9 mouse cellular contexts compared by ENCODE assay signal in the genomic region with DNA sequence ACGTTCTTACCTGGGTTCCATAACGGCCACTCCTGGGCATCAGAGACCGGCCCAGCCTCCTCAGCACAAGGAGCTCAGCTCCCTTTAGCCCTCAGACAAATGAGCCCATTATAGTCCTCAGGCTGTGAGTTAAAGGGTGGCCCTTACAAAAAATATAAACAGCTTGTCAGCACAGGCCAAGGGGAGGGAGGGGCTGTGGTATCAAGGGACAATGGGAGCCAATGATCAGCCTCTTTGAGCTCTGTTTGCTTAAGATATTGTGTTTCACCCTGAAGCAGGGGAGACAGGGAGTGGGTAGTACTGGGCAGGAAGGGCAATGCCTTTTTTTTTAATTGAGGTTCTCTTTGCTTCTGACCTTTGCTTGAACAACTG. TPM values are rescaled to one million over a fixed set of nuclear protein-coding genes. Genes with fewer than 3 reads are reported as not detected.
DNase-seq lines count a peak whose midpoint lies in the region; ATAC-seq lines count a peak whose summit lies in the region.
"Had no signal": no experiment of that assay in that cellular context is flagged by ENCODE, and none has a peak within 500 bp of the region (broad histone marks: within the 10 kb centered on the region; RNA-seq: fewer than 3 reads in every experiment).

No protein-coding gene starts in this region.

- 20% methylated on average over 3 of the region's 3 CpGs for WGBS in heart, embryonic 12.5 days
- WGBS in embryonic facial prominence, embryonic 12.5 days: 1% methylated on average over 3 of the region's 3 CpGs
- WGBS in limb, embryonic 10.5 days: 12% methylated on average over 3 of the region's 3 CpGs
- 5% methylated on average over 3 of the region's 3 CpGs for WGBS in midbrain, embryonic 15.5 days

- H3K4me1 ChIP-seq in heart, embryonic 12.5 days (replicated peaks): peaks cover 28% of the 10 kb centered on the region
- peaks cover 20% of the 10 kb centered on the region for H3K4me1 ChIP-seq in embryonic facial prominence, embryonic 12.5 days
- H3K4me1 ChIP-seq in limb, embryonic 10.5 days: peaks cover 44% of the 10 kb centered on the region
- peaks cover 16% of the 10 kb centered on the region for H3K4me1 ChIP-seq in midbrain, embryonic 15.5 days

- no peak for DNase-seq in heart, adult 9 months (ENCODE audit: low spot score in 2 of 2)
- no peak for DNase-seq in limb, embryonic 10.5 days (ENCODE audit: low spot score)
- no peak for DNase-seq in urinary bladder, postnatal 36 days (ENCODE audit: low spot score in 2 of 2)
- no peak for DNase-seq in left cerebral cortex, adult 18-20 months (ENCODE audit: low spot score in 2 of 2)
- DNase-seq in right cerebral cortex, postnatal 36 days (ENCODE audit: low spot score in 2 of 2): no peak
- DNase-seq: cerebellum, postnatal 25 days had no signal

- H3K36me3 ChIP-seq in heart, embryonic 12.5 days: no peaks in the 10 kb centered on the region
- H3K36me3 ChIP-seq in embryonic facial prominence, embryonic 12.5 days: no peaks in the 10 kb centered on the region
- no peaks in the 10 kb centered on the region for H3K36me3 ChIP-seq in limb, embryonic 10.5 days
- H3K36me3 ChIP-seq in midbrain, embryonic 15.5 days (replicated peaks): no peaks in the 10 kb centered on the region

- peak overlapping the region; percentile 54 for H3K4me2 ChIP-seq in heart, embryonic 12.5 days
- H3K4me2 ChIP-seq in embryonic facial prominence, embryonic 12.5 days (replicated peaks): peak overlapping the region; percentile 44
- H3K4me2 ChIP-seq in midbrain, embryonic 15.5 days: peak overlapping the region; percentile 19

- no peaks in the 10 kb centered on the region for H3K9me3 ChIP-seq in heart, embryonic 12.5 days (replicated peaks)
- H3K9me3 ChIP-seq in embryonic facial prominence, embryonic 12.5 days: no peaks in the 10 kb centered on the region
- no peaks in the 10 kb centered on the region for H3K9me3 ChIP-seq in limb, embryonic 10.5 days (replicated peaks)
- H3K9me3 ChIP-seq in midbrain, embryonic 15.5 days: no peaks in the 10 kb centered on the region

- no peak overlapping the region; the same call in 1 of the 2 replicates for H3K4me3 ChIP-seq in heart, embryonic 12.5 days
- H3K4me3 ChIP-seq in embryonic facial prominence, embryonic 12.5 days: 0 out of 2 replicates have a peak overlapping the region, but pooled peaks have one; percentile 10
- peak overlapping the region; percentile 40 for H3K4me3 ChIP-seq in limb, embryonic 10.5 days
- no peak overlapping the region for H3K4me3 ChIP-seq in midbrain, embryonic 15.5 days

- peak; percentile 48; the same call in 1 of the 2 replicates for ATAC-seq in heart, embryonic 12.5 days (ENCODE audit: insufficient number of reproducible peaks, low FRiP score)
- ATAC-seq in embryonic facial prominence, embryonic 12.5 days (ENCODE audit: insufficient number of reproducible peaks, insufficient read depth, low FRiP score, low TSS enrichment): 0 out of 2 replicates have a peak, but pooled peaks have one; percentile 36
- ATAC-seq in midbrain, embryonic 15.5 days (replicated peaks): peak; percentile 9; the same call in 1 of the 2 replicates

- H3K27me3 ChIP-seq in heart, embryonic 12.5 days (replicated peaks): peaks cover 21% of the 10 kb centered on the region
- 0 out of 2 replicates have a peak, but pooled peaks cover 4% of the 10 kb centered on the region for H3K27me3 ChIP-seq in embryonic facial prominence, embryonic 12.5 days
- H3K27me3 ChIP-seq in limb, embryonic 10.5 days (ENCODE audit: low read depth, poor library complexity, severe bottlenecking): peaks cover 74% of the 10 kb centered on the region
- no peaks in the 10 kb centered on the region for H3K27me3 ChIP-seq in midbrain, embryonic 15.5 days (replicated peaks)

- no peak overlapping the region for H3K9ac ChIP-seq in heart, embryonic 12.5 days
- H3K9ac ChIP-seq in embryonic facial prominence, embryonic 12.5 days: no peak overlapping the region
- H3K9ac ChIP-seq in midbrain, embryonic 15.5 days: no peak overlapping the region

- no peak overlapping the region for H3K27ac ChIP-seq in heart, embryonic 12.5 days (ENCODE audit: poor library complexity, severe bottlenecking)
- H3K27ac ChIP-seq in embryonic facial prominence, embryonic 12.5 days: peak overlapping the region; percentile 41; the same call in 1 of the 2 replicates
- H3K27ac ChIP-seq in limb, embryonic 10.5 days: peak overlapping the region; percentile 81
- H3K27ac ChIP-seq in midbrain, embryonic 15.5 days: no peak overlapping the region

RNA-seq across cellular contexts. Expression of a gene that starts 36.1 kb away (rescaled TPM):
- polyA plus RNA-seq in heart, embryonic 12.5 days (2016; fragmentation: Nextera tagmentation; extraction: Ambion mirVana): 9.0 and 10.1 TPM in 2 replicates
- 38.2 and 39.2 TPM in 2 replicates for polyA plus RNA-seq in embryonic facial prominence, embryonic 12.5 days (2016; fragmentation: Nextera tagmentation; extraction: Ambion mirVana)
- 11.3 and 13.5 TPM in 2 replicates for polyA plus RNA-seq in limb, embryonic 10.5 days (2016; fragmentation: Nextera tagmentation; extraction: Ambion mirVana)
- 158 and 159 TPM in 2 replicates for polyA plus RNA-seq in midbrain, embryonic 15.5 days (2015; fragmentation: Nextera tagmentation; extraction: Ambion mirVana)
- 100 to 1,000 TPM; 246 to 258 TPM for total RNA-seq in left cerebral cortex, adult 18-20 months (2021)

Comparison
In these comparisons a context has a peak if more than half of its experiments do, and no peak if none do; other contexts are left out.
1. H3K27ac ChIP-seq: peak in embryonic facial prominence, embryonic 12.5 days (single experiment) and limb, embryonic 10.5 days (single experiment); none in heart, embryonic 12.5 days (single experiment) and midbrain, embryonic 15.5 days (single experiment).
2. H3K4me3 ChIP-seq: peak in embryonic facial prominence, embryonic 12.5 days (single experiment) and limb, embryonic 10.5 days (single experiment); none in heart, embryonic 12.5 days (single experiment) and midbrain, embryonic 15.5 days (single experiment).
3. Peak in every context shown above with its lines, with median percentiles within 50 percentile points of each other: ATAC-seq and H3K4me2 ChIP-seq.